Mouse (Mus musculus): ENCODE measurements around the gene Dhdds.

Dhdds gene

GRCm38 (mm10) chr4:134000466-134001438, at the start of gene Dhdds:
TSS of gene Dhdds (minus strand) at chr4:134000918.
- DNase-seq: peak; percentile 100

GRCm38 (mm10) chr4:134047648-134048047, 46.9 kb upstream of the Dhdds start:
- DNase-seq: no peak

GRCm38 (mm10) chr4:134043041-134043440, 42.3 kb upstream of the Dhdds start:
- no peak for DNase-seq

- peak; percentile 54 for DNase-seq
These were observed 40.8 kb upstream of the Dhdds start for GRCm38 (mm10) chr4:134041317-134042123.

GRCm38 (mm10) chr4:134035953-134036352, 35.2 kb upstream of the Dhdds start:
- peak; percentile 88 for DNase-seq

GRCm38 (mm10) chr4:134025802-134026201, 25.1 kb upstream of the Dhdds start:
- DNase-seq: no peak

GRCm38 (mm10) chr4:134020621-134021020, 19.9 kb upstream of the Dhdds start:
- peak; percentile 84 for DNase-seq

GRCm38 (mm10) chr4:134019641-134020351, 19.1 kb upstream of the Dhdds start:
- DNase-seq: peak; percentile 89

GRCm38 (mm10) chr4:134019210-134019609, 18.5 kb upstream of the Dhdds start:
- DNase-seq: peak; percentile 86

GRCm38 (mm10) chr4:134018779-134019145, 18.0 kb upstream of the Dhdds start, which contains the start of gene Lin28a:
TSS of gene Lin28a (minus strand) at chr4:134018841.
- DNase-seq: peak; percentile 78

GRCm38 (mm10) chr4:134018038-134018778, 17.5 kb upstream of the Dhdds start:
- DNase-seq: peak; percentile 75

- DNase-seq: peak; percentile 77
These were observed 16.6 kb upstream of the Dhdds start for GRCm38 (mm10) chr4:134017201-134017865.

GRCm38 (mm10) chr4:134016767-134017166, 16.0 kb upstream of the Dhdds start:
- peak; percentile 89 for DNase-seq

- DNase-seq: no peak
These were observed 15.5 kb upstream of the Dhdds start for GRCm38 (mm10) chr4:134016208-134016607.

- DNase-seq: peak; percentile 65
These were observed 12.3 kb upstream of the Dhdds start for GRCm38 (mm10) chr4:134012858-134013528.

- peak; percentile 65 for DNase-seq
These were observed 11.0 kb upstream of the Dhdds start for GRCm38 (mm10) chr4:134011450-134012414.

- no peak for DNase-seq
These were observed 9.0 kb upstream of the Dhdds start for GRCm38 (mm10) chr4:134009709-134010108.

- no peak for DNase-seq
These were observed 6.1 kb upstream of the Dhdds start for GRCm38 (mm10) chr4:134006845-134007244.

GRCm38 (mm10) chr4:134005581-134006358, 5.1 kb upstream of the Dhdds start:
- no peak for DNase-seq

All from embryo, embryonic 11 days (tissue).